Mouse (Mus musculus) liver, embryonic 13.5 days (tissue): ENCODE data around the gene Phc2. TPM values are rescaled to one million over a fixed set of nuclear protein-coding genes. Genes with fewer than 3 reads are reported as not detected.
"Not testable (repeated sequence)": the region's sequence is repeated elsewhere in the genome, so short reads cannot be mapped to it uniquely, and the experiment has no call there.

Source experiments
- ATAC-seq: fragments of 200-750 bp; cut with Nextera tagmentation; 2 replicates; pipeline ENCODE4 v1.8.0; 2017; ENCODE audit warnings: low read depth, mild to moderate bottlenecking, moderate number of reproducible peaks, moderate library complexity
- DNase-seq: peaks from one replicate; pipeline ENCODE4 v3.0.0; 2022
- H3K27ac ChIP-seq: fragments of 300-500 bp; sonication (generic); 2 replicates; pipeline ENCODE4 v1.5.1; 2015; ENCODE audit warnings: moderate library complexity, mild to moderate bottlenecking, inconsistent platforms
- H3K27me3 ChIP-seq: fragments of 300-500 bp; sonication (generic); 2 replicates; pipeline ENCODE4 v1.6.1; 2015; ENCODE audit warnings: mild to moderate bottlenecking, inconsistent platforms
- H3K36me3 ChIP-seq: fragments of 300-500 bp; sonication (generic); 2 replicates; pipeline ENCODE4 v1.6.1; 2015; ENCODE audit warnings: mild to moderate bottlenecking, inconsistent platforms
- H3K4me1 ChIP-seq: fragments of 300-500 bp; sonication (generic); replicated peaks from 2 replicates; pipeline ENCODE4 v1.6.1; 2015; ENCODE audit warnings: inconsistent platforms
- H3K4me2 ChIP-seq: fragments of 300-500 bp; sonication (generic); 2 replicates; pipeline ENCODE4 v1.6.1; 2015; ENCODE audit warnings: inconsistent platforms, mild to moderate bottlenecking, moderate library complexity
- H3K4me3 ChIP-seq: fragments of 300-500 bp; sonication (generic); replicated peaks from 2 replicates; pipeline ENCODE4 v1.5.1; 2015; ENCODE audit warnings: mild to moderate bottlenecking, inconsistent platforms
- H3K9ac ChIP-seq: fragments of 300-500 bp; sonication (generic); 2 replicates; pipeline ENCODE4 v1.6.1; 2015; ENCODE audit warnings: mild to moderate bottlenecking, inconsistent platforms
- H3K9me3 ChIP-seq: fragments of 300-500 bp; sonication (generic); replicated peaks from 2 replicates; pipeline ENCODE4 v1.6.1; 2016; ENCODE audit warnings: inconsistent platforms
- WGBS: fragments of 180-500 bp; shearing (Covaris S2); methylation state at CpG from one replicate; pipeline ENCODE4 v1.1.7; 2015; ENCODE audit not compliant: insufficient replicate concordance; 5-methylcytosine and 5-hydroxymethylcytosine counted together
- polyA plus RNA-seq: library from polyadenylated mRNA; unstranded; fragments of >200 nt; fragmentation: Nextera tagmentation; extraction: Ambion mirVana; gene quantifications from 2 replicates; pipeline ENCODE4 v1.2.1, GENCODE M21; 2015

The Phc2 gene
- 9.9 and 12.9 TPM in 2 replicates for polyA plus RNA-seq

- peak within 1 kb of the TSS; percentile 97 for H3K4me2 ChIP-seq
- H3K9me3 ChIP-seq = no peaks in the 10 kb centered on the region
- DNase-seq = peak; percentile 85
- peak within 1 kb of the TSS; percentile 58 for H3K27ac ChIP-seq
- ATAC-seq = peak; percentile 97
- H3K27me3 ChIP-seq = peaks cover 5% of the 10 kb centered on the region
- H3K4me1 ChIP-seq = peaks cover 33% of the 10 kb centered on the region
- WGBS = under 1% methylated on average over 85 of the region's 85 CpGs
- H3K9ac ChIP-seq = peak within 1 kb of the TSS; percentile 79
- H3K36me3 ChIP-seq = no peaks in the 10 kb centered on the region
- peak within 1 kb of the TSS; percentile 75 for H3K4me3 ChIP-seq
These were observed at the start of gene Phc2 for GRCm38 (mm10) chr4:128654505-128655381. TSS of gene Phc2 (plus strand) at chr4:128654702.

- DNase-seq = no peak
- 85% methylated on average over 7 of the region's 7 CpGs for WGBS
- no peak overlapping the region for H3K9ac ChIP-seq
- no peak for ATAC-seq
- H3K4me3 ChIP-seq = no peak overlapping the region
- no peaks in the 10 kb centered on the region for H3K9me3 ChIP-seq
- no peak overlapping the region for H3K27ac ChIP-seq
- no peak overlapping the region for H3K4me2 ChIP-seq
- no peaks in the 10 kb centered on the region for H3K27me3 ChIP-seq
- peaks cover 24% of the 10 kb centered on the region for H3K4me1 ChIP-seq
- peaks cover 17% of the 10 kb centered on the region for H3K36me3 ChIP-seq
These were observed 47.9 kb upstream of the Phc2 start for GRCm38 (mm10) chr4:128606586-128606985.

GRCm38 (mm10) chr4:128607661-128608060 lies 46.8 kb upstream of the Phc2 start:
- no peaks in the 10 kb centered on the region for H3K27me3 ChIP-seq
- H3K27ac ChIP-seq = no peak overlapping the region
- peaks cover 17% of the 10 kb centered on the region for H3K36me3 ChIP-seq
- H3K9me3 ChIP-seq = no peaks in the 10 kb centered on the region
- DNase-seq (no peak), ATAC-seq (no peak)
- 75% methylated on average over 11 of the region's 11 CpGs for WGBS
- H3K4me3 ChIP-seq = no peak overlapping the region
- no peak overlapping the region for H3K9ac ChIP-seq
- no peak overlapping the region for H3K4me2 ChIP-seq
- peaks cover 26% of the 10 kb centered on the region for H3K4me1 ChIP-seq

GRCm38 (mm10) chr4:128609276-128609924 lies 45.1 kb upstream of the Phc2 start:
- Histone ChIP-seq H3K9me3 (no peaks in the 10 kb centered on the region), H3K4me1 (peaks cover 26% of the 10 kb centered on the region), H3K4me3 (peak overlapping the region; percentile 72), H3K36me3 (peaks cover 3% of the 10 kb centered on the region; the same call in 1 of the 2 replicates), H3K4me2 (peak overlapping the region; percentile 85), H3K9ac (peak overlapping the region; percentile 72), H3K27me3 (no peaks in the 10 kb centered on the region), H3K27ac (peak overlapping the region; percentile 66)
- no peak for ATAC-seq
- peak; percentile 8 for DNase-seq
- WGBS = 5% methylated on average over 26 of the region's 27 CpGs

DNA sequence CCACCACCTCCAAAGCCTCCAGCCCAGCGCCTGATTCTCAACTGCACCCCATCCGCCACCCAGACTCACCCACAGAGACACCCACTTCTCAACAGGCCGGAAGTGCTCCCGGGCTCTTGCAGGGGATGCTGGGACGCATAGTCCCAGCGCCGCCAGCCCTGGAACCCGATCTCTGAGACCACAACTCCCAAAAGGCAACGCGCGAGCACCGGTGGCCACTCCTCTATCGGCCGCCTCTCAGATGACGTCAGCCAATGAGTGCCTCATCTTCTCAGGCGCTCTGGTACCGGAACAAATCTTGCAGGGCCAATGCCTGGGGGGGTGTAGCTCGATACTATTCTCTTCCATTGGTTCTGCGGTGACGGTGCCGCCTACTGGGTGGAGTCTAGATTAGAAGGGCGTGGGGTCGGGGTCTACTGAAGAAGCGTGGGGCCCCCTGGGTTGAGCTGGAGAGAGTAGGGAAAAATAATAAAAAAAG lies 44.5 kb upstream of the Phc2 start, which contains the start of gene Zscan20:
Gene Zscan20, minus strand, starts transcription at position 174 of the 478 bp plus-strand sequence.
- Histone ChIP-seq H3K27ac (peak within 1 kb of the TSS; percentile 66), H3K9ac (peak within 1 kb of the TSS; percentile 72), H3K4me1 (peaks cover 26% of the 10 kb centered on the region), H3K4me3 (peak within 1 kb of the TSS; percentile 72), H3K9me3 (no peaks in the 10 kb centered on the region), H3K4me2 (peak within 1 kb of the TSS; percentile 85), H3K36me3 (no peaks in the 10 kb centered on the region), H3K27me3 (no peaks in the 10 kb centered on the region)
- WGBS = under 1% methylated on average over 24 of the region's 24 CpGs
- DNase-seq (peak; percentile 95), ATAC-seq (peak; percentile 97)

- Histone ChIP-seq H3K9ac (peak overlapping the region; percentile 20; the same call in 1 of the 2 replicates), H3K4me1 (peaks cover 26% of the 10 kb centered on the region), H3K4me2 (peak overlapping the region; percentile 85), H3K27ac (peak overlapping the region; percentile 48; the same call in 1 of the 2 replicates), H3K36me3 (no peaks in the 10 kb centered on the region), H3K27me3 (peaks cover 4% of the 10 kb centered on the region), H3K4me3 (peak overlapping the region; percentile 72), H3K9me3 (no peaks in the 10 kb centered on the region)
- DNase-seq (peak; percentile 8), ATAC-seq (no peak)
- WGBS = 27% methylated on average over 10 of the region's 10 CpGs
These were observed 43.8 kb upstream of the Phc2 start for GRCm38 (mm10) chr4:128610706-128611105.

GRCm38 (mm10) chr4:128611726-128612125 lies 42.8 kb upstream of the Phc2 start:
- peaks cover 14% of the 10 kb centered on the region for H3K27me3 ChIP-seq
- peaks cover 30% of the 10 kb centered on the region for H3K4me1 ChIP-seq
- DNase-seq, H3K4me3 ChIP-seq, H3K4me2 ChIP-seq, H3K9me3 ChIP-seq, ATAC-seq, H3K36me3 ChIP-seq, H3K9ac ChIP-seq: not testable (repeated sequence)
- peak overlapping the region; percentile 48; the same call in 1 of the 2 replicates for H3K27ac ChIP-seq
- 63% methylated on average over 3 of the region's 3 CpGs for WGBS

GRCm38 (mm10) chr4:128613326-128613725 lies 41.2 kb upstream of the Phc2 start:
- Histone ChIP-seq H3K36me3 (no peaks in the 10 kb centered on the region), H3K4me3 (no peak overlapping the region), H3K4me1 (peaks cover 44% of the 10 kb centered on the region), H3K27me3 (peaks cover 30% of the 10 kb centered on the region), H3K9ac (no peak overlapping the region), H3K9me3 (no peaks in the 10 kb centered on the region), H3K4me2 (no peak overlapping the region), H3K27ac (no peak overlapping the region)
- peak; percentile 28 for DNase-seq
- no peak for ATAC-seq
- WGBS = 21% methylated on average over 8 of the region's 8 CpGs

DNA sequence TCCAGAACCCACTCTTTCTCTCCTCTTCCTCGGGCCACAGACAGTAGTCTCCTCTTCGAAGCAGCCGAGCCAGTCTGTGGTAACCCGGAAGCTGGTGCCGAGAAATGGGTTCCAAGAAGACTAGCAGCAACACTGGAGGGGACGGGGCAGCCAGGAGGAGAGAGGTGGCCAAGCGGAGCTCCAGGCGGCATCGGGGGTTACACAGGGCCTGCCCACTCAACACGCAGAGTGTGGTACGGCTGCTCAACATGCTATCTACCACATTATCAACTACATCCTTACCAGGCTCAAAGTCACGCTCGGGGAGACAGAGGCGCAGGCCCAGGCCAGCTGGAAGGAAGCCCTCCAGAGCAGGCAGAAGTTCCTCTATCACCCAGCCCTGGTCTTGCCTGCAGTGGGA lies 38.7 kb upstream of the Phc2 start:
- ATAC-seq = no peak; the same call in 1 of the 2 replicates
- peaks cover 36% of the 10 kb centered on the region for H3K4me1 ChIP-seq
- peak overlapping the region; percentile 34; the same call in 1 of the 2 replicates for H3K4me2 ChIP-seq
- no peak overlapping the region for H3K27ac ChIP-seq
- H3K9me3 ChIP-seq = no peaks in the 10 kb centered on the region
- no peak for DNase-seq
- H3K36me3 ChIP-seq = no peaks in the 10 kb centered on the region
- no peak overlapping the region for H3K4me3 ChIP-seq
- H3K27me3 ChIP-seq = peaks cover 46% of the 10 kb centered on the region
- no peak overlapping the region for H3K9ac ChIP-seq
- 43% methylated on average over 14 of the region's 14 CpGs for WGBS

DNA sequence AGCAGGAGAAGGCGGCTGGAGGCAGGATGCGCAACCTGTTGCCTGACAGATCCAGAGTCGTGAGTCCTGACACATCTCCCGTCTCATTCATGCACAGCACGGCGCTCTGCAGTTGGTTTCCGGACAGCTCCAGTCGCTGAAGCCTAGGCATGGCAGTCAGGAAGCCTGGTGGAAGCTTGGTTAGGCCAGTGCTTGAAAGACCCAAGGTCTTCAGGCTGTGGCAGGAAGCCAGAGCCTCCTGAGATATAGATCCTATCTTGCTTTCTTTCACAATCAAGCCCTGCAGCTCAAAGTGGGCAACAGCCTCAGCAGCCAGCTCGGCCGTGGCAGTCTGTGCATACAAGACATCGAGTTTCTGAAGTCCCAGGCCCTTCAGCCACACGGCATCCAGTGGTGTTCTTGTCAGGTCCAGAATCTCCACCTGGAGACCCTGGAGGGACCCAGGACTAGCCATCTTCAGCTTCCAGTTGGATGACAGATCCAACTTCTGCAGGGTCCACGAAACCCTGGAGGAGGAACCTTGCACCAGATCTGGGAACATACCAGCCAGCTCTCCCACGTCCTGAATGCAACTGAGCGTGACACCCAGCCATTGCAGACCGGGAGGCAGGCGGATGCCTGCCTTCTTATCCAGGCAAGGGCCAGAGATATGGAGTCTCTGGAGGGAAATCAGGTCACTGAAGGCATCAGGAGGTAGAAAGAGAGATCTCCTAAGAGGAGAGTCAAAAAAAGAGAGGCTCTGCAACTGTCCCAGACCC lies 37.0 kb upstream of the Phc2 start:
- Histone ChIP-seq H3K9ac (no peak overlapping the region), H3K4me1 (peaks cover 34% of the 10 kb centered on the region), H3K4me2 (peak overlapping the region; percentile 34), H3K27ac (peak overlapping the region; percentile 39), H3K36me3 (no peaks in the 10 kb centered on the region), H3K4me3 (no peak overlapping the region), H3K9me3 (no peaks in the 10 kb centered on the region), H3K27me3 (peaks cover 46% of the 10 kb centered on the region)
- 0 out of 2 replicates have a peak, but pooled peaks have one; percentile 19 for ATAC-seq
- no peak for DNase-seq
- WGBS = 17% methylated on average over 17 of the region's 17 CpGs
